Mouse (Mus musculus): ENCODE measurements around the gene Gm8020.
A peak's percentile ranks its signal among the peaks of the same experiment; 100 is the strongest.
"Not testable (repeated sequence)": the region's sequence is repeated elsewhere in the genome, so short reads cannot be mapped to it uniquely, and the experiment has no call there.

Gene Gm8020

DNA sequence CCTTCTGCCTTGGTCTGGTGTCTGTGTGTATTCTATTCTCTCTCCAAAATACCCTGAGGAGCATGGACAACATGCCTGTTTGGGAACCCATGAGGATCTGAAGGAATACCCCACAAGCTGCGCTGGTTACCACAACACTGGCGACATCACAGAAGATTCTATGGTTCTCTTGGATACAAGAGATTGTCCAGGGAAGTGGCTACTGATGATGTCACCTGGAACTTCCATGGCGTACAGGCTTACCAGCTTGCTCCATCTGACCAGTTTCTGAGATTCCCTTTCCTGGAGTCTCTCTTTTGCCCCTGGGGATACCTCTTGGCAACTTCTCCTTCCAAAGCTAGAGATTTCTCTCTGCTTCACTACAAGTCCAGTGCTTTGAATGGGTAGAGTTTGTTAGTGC lies at the start of gene Gm8020:
Gene Gm8020 (minus strand): TSS at position 101 of the 400 bp plus-strand sequence.
- DNase-seq (ENCODE audit: low spot score) = not testable (repeated sequence)

GRCm38 (mm10) chr14:42543170-42543701 lies 41.1 kb upstream of the Gm8020 start:
- peak; percentile 11 for DNase-seq (ENCODE audit: low spot score)

DNA sequence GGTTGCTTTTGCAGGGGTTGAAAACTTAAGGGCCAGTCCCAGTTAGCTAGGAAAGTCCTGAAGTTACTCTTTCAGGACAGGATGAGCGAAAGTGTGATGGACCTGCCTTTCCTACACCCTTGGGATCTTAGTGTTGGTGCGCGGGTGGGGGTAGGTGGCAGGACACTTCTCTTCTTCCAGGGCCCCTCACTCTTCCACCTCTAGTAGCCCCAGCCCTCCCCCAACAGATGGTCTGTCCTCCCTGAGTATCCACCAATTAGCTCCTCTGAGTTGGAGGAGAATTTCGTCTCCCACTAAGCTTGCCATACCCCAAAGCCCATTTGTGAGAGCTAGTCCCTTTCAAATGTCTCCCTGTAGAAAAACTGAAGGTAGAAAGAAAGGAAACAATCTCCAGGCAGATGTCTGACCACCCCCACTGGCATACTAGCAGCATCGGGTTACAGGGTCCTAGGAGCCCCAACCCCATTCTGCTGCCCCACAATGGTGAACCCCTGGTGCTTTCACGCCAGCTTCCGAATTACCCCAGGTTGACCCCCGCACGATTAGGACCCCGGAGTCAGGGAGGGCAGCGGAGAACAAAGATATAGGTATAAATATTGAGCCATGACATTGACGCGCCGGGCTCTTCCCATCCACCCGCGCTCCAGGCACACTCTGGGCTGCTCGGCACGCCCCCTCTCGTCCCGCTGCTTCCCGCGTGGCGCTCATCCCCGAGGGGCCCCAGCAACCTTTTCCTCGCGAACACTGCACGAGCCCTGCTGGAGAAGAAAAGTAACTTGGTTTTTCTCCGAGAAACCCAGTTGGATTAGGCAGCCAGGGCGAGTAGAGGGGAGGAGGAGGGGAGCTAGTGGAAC lies 40.4 kb upstream of the Gm8020 start:
- DNase-seq (ENCODE audit: low spot score) = not testable (repeated sequence)

DNA sequence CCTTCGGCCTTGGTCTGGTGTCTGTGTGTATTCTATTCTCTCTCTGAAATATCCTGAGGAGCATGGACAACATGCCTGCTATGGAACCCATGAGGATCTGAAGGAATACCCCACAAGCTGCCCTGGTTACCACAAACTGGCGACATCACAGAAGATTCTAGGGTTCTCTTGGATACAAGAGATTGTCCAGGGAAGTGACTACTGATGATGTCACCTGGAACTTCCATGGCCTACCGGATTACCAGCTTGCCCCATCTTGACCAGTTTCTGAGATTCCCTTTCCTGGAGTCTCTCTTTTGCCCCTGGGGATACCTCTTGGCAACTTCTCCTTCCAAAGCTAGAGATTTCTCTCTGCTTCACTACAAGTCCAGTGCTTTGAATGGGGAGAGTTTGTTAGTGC lies 22.0 kb upstream of the Gm8020 start, which contains the start of gene Gm8024:
Gene Gm8024 (minus strand): TSS at position 101 of the 400 bp plus-strand sequence.
- not testable (repeated sequence) for DNase-seq (ENCODE audit: low spot score)

GRCm38 (mm10) chr14:42463581-42463980 lies 38.6 kb downstream of the Gm8020 start, which contains the start of gene Gm8011:
TSS of gene Gm8011 (plus strand) at chr14:42463881.
- DNase-seq (ENCODE audit: low spot score) = not testable (repeated sequence)

Measured in urinary bladder, postnatal 14 days (tissue).